Mouse (Mus musculus) heart, adult 2 months (tissue): ENCODE results near the gene Spast.

Source experiments
- CTCF ChIP-seq: fragments of 200-600 bp; IDR thresholded peaks from 2 replicates; pipeline ENCODE4 v1.8.1; 2022; ENCODE audit warnings: antibody characterized with exemption, mild to moderate bottlenecking, moderate library complexity
- EP300 ChIP-seq: fragments of 200-500 bp; IDR thresholded peaks from 2 replicates; pipeline ENCODE4 v1.6.1; 2011; ENCODE audit warnings: low read depth, low read length, control low read depth; ENCODE audit not compliant: insufficient read depth
- POLR2A ChIP-seq: fragments of 200-500 bp; IDR thresholded peaks from 2 replicates; pipeline ENCODE4 v1.6.1; 2011; ENCODE audit warnings: mild to moderate bottlenecking, low read depth, low read length, control low read depth; ENCODE audit not compliant: insufficient read depth

DNA sequence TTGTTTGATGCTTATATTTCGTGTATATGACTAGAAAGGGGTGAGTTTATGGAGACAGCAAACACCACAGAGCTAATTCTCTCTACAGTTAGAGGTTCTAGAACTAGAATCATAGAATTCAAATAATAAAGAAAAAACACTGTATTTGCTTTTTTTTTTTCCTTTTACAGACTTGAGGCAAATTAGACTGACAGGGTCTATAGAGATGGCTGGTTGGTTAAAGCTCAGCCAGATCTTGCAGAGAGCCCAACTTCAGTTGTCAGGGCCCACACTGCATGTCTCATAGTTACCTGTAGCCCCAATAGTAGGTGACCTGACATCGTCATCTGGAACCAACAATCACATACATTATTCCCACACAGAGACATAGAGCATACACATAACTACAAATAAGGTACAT, 14.9 kb upstream of the Spast start, which contains the start of gene Dpy30:
- TF ChIP-seq CTCF (no peak), POLR2A (no peak), EP300 (no peak)
